Mouse (Mus musculus) intestine, embryonic 16.5 days (tissue): ENCODE measurements at regions not wholly inside any gene's neighbourhood (a gene's known extent, or its start where the extent isn't known, plus 50 kb on each side); places are given as distances from the start of the nearest gene placed in this dataset.

ENCODE experiments used
- ATAC-seq: fragments of 200-750 bp; cut with Nextera tagmentation; 2 replicates; pipeline ENCODE4 v1.8.0; 2017; ENCODE audit warnings: moderate TSS enrichment, moderate library complexity
- H3K27ac ChIP-seq: fragments of 300-500 bp; sonication (generic); 2 replicates; pipeline ENCODE4 v1.5.1; 2014; ENCODE audit warnings: mild to moderate bottlenecking, low read length
- H3K27me3 ChIP-seq: fragments of 300-500 bp; sonication (generic); replicated peaks from 2 replicates; pipeline ENCODE4 v1.6.1; 2014; ENCODE audit warnings: low read length, control low read depth, mixed read lengths; ENCODE audit not compliant: control insufficient read depth, insufficient read depth
- H3K36me3 ChIP-seq: fragments of 300-500 bp; sonication (generic); 2 replicates; pipeline ENCODE4 v1.6.1; 2014; ENCODE audit warnings: low read length, control low read depth; ENCODE audit not compliant: control insufficient read depth, insufficient read depth
- H3K4me1 ChIP-seq: fragments of 300-500 bp; sonication (generic); 2 replicates; pipeline ENCODE4 v1.6.1; 2014; ENCODE audit warnings: low read length, control low read depth, mixed read lengths; ENCODE audit not compliant: control insufficient read depth, insufficient read depth
- H3K4me2 ChIP-seq: fragments of 300-500 bp; sonication (generic); 2 replicates; pipeline ENCODE4 v1.6.1; 2014; ENCODE audit warnings: low read depth, low read length, control low read depth
- H3K4me3 ChIP-seq: fragments of 300-500 bp; sonication (generic); 2 replicates; pipeline ENCODE4 v1.5.1; 2014; ENCODE audit warnings: mild to moderate bottlenecking, low read length
- H3K9ac ChIP-seq: fragments of 300-500 bp; sonication (generic); 2 replicates; pipeline ENCODE4 v1.6.1; 2014; ENCODE audit warnings: low read depth, low read length
- H3K9me3 ChIP-seq: fragments of 300-500 bp; sonication (generic); 2 replicates; pipeline ENCODE4 v1.6.1; 2016; ENCODE audit warnings: low read length, control low read depth; ENCODE audit not compliant: control insufficient read depth
- WGBS: fragments of 180-500 bp; shearing (Covaris S2); extraction: QIAGEN DNeasy Blood & Tissue Kit; methylation state at CpG from one replicate; pipeline ENCODE4 v1.1.7; 2014; 5-methylcytosine and 5-hydroxymethylcytosine counted together

DNA sequence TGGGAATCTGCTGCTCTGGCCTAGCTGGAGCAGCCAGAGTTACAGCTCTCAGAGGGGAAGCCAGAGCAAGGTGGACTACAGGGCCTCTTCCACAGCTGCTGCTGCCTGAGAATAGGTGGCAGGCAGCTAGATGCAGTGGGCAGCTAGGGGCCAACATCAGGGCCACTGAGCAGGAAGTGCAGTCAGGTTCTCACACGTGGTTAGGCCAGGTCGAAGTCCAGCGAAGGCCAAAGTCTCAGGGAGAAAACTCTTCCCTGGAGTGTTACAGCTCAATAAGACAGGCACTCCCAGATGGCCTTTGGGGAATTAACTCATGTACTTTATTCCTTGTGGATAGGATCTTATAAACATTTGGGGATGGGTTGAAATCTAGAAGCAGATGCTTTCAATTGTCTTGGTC, 192.7 kb upstream of the Nlrp1b start:
- 70% methylated on average over 3 of the region's 3 CpGs for whole genome bisulfite sequencing
- H3K9ac ChIP-seq, result no peak overlapping the region
- no peaks in the 10 kb centered on the region for H3K4me1 ChIP-seq
- no peaks in the 10 kb centered on the region for H3K36me3 ChIP-seq
- no peak overlapping the region for H3K27ac ChIP-seq
- ATAC-seq, result peak; percentile 63; the same call in 1 of the 2 replicates
- no peak overlapping the region for H3K4me3 ChIP-seq
- no peaks in the 10 kb centered on the region for H3K27me3 ChIP-seq
- H3K4me2 ChIP-seq, result no peak overlapping the region
- no peaks in the 10 kb centered on the region for H3K9me3 ChIP-seq

DNA sequence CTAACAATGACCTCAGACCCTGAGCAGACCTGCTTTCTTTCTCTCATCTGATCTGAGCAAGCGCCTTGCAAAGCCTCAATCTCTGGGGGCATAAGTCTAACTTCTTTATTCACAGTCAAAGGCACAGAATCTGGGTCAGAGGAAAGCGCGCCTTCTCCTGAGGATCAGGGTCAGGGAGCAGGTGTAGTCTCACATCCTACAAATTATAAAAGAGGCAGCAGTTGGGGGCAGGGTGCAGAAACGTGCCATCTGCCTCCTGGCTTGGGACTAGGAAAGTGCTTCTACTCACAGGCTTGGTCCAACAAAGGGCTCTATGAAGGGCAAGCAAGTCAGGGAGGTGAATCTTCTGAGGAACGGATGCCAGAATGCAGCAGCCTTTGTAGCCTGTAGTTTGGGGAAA, 194.3 kb upstream of the Nlrp1b start:
- ATAC-seq, result no peak
- Histone ChIP-seq H3K4me2 (no peak overlapping the region), H3K9me3 (no peaks in the 10 kb centered on the region), H3K27me3 (no peaks in the 10 kb centered on the region), H3K4me3 (no peak overlapping the region), H3K9ac (no peak overlapping the region), H3K27ac (no peak overlapping the region), H3K4me1 (no peaks in the 10 kb centered on the region), H3K36me3 (no peaks in the 10 kb centered on the region)
- WGBS, result 79% methylated on average over 5 of the region's 5 CpGs

DNA sequence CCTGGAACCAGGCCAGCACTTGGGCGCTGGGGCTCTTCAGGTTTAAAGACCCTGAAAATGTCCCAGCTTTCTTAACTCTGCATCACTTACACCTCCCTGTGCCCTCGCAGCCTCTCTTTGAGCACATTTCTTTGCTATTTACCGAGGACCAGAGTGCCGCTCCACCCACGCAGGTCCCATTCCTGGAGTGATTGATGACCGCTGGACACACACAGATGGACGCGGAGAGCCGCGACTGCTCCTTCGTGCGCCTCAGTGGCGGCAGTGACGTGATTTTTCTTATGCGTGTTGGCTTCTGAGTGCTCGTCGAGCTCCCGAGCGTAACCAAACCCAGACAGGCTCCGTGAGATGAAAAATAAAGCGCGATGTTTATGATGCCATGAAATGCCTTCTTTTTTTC, 199.2 kb upstream of the Nlrp1b start:
- Histone ChIP-seq H3K4me2 (no peak overlapping the region), H3K36me3 (no peaks in the 10 kb centered on the region), H3K4me3 (no peak overlapping the region), H3K27me3 (no peaks in the 10 kb centered on the region), H3K27ac (no peak overlapping the region), H3K4me1 (no peaks in the 10 kb centered on the region), H3K9me3 (no peaks in the 10 kb centered on the region), H3K9ac (no peak overlapping the region)
- no peak for ATAC-seq
- 77% methylated on average over 22 of the region's 22 CpGs for WGBS

DNA sequence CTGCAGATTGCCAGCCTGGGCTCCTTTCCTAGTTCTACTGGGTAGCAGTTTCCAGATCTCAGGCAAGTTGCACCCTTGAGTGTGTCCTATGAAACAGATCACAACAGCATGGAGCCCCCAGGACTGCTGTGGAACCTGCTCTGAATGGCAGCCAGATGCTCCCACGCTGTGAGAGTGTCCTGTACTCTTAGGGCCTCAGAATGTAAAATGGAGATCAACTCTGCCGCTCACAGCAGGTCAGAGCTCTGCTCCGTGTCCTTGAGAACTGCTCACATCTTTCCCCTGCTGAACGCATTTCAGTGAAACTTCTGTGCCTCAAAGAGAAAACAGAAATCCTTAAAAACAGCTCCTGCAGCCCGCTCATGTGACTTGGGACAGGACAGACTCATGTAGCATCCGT, 203.7 kb upstream of the Nlrp1b start:
- ATAC-seq, result no peak
- Histone ChIP-seq H3K27ac (no peak overlapping the region), H3K9ac (no peak overlapping the region), H3K9me3 (no peaks in the 10 kb centered on the region), H3K4me2 (no peak overlapping the region), H3K4me3 (no peak overlapping the region), H3K4me1 (no peaks in the 10 kb centered on the region), H3K27me3 (no peaks in the 10 kb centered on the region), H3K36me3 (no peaks in the 10 kb centered on the region)
- 68% methylated on average over 6 of the region's 6 CpGs for WGBS

DNA sequence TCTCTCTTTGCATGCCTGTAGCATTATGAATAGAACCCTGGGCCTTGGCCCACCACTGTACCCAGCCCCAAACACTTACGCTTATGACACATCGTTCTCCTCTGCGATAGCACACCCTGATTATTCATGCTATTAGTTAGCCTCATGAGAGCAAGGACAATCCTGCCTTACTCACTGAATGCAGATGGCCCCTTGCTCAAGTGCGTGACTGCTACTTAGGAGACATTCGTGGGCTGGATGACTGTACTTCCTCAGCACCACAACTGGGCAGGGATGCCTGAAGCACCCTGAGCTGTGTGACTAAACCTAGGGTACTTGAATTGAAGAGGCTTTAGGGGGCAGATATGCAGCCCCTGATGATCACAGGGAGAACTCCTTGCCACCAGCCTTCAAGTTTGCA, 204.4 kb upstream of the Nlrp1b start:
- no peaks in the 10 kb centered on the region; the same call in 1 of the 2 replicates for H3K27me3 ChIP-seq
- no peak overlapping the region for H3K9ac ChIP-seq
- no peak overlapping the region for H3K27ac ChIP-seq
- H3K9me3 ChIP-seq, result no peaks in the 10 kb centered on the region
- no peak for ATAC-seq
- no peak overlapping the region for H3K4me3 ChIP-seq
- H3K4me2 ChIP-seq, result no peak overlapping the region
- 82% methylated on average over 5 of the region's 5 CpGs for WGBS
- H3K4me1 ChIP-seq, result no peaks in the 10 kb centered on the region
- no peaks in the 10 kb centered on the region for H3K36me3 ChIP-seq

DNA sequence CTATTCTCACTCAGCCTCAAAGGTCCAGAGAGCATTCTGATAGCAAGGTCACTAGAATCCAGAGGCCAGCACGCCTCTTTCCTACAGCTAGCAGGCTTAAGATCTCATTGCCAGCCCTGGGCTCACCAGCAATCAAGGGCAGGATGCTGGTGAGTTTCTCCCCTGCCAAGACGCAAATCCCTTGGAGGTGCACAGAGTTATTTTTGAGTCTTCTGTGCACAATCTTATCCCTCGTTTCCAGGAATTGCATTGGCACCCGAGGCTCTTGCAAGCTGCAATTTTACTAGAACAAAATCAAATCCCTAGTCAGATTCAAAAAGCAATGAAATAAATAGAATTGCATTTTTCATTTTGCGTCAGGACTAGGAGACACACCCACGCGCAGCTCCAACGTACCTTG, 205.2 kb upstream of the Nlrp1b start:
- ATAC-seq, result no peak
- H3K27me3 ChIP-seq, result peaks cover 6% of the 10 kb centered on the region; the same call in 1 of the 2 replicates
- H3K9me3 ChIP-seq, result no peaks in the 10 kb centered on the region
- no peaks in the 10 kb centered on the region for H3K4me1 ChIP-seq
- H3K9ac ChIP-seq, result no peak overlapping the region
- no peaks in the 10 kb centered on the region for H3K36me3 ChIP-seq
- H3K27ac ChIP-seq, result no peak overlapping the region
- H3K4me3 ChIP-seq, result no peak overlapping the region
- 52% methylated on average over 8 of the region's 8 CpGs for WGBS
- no peak overlapping the region for H3K4me2 ChIP-seq

DNA sequence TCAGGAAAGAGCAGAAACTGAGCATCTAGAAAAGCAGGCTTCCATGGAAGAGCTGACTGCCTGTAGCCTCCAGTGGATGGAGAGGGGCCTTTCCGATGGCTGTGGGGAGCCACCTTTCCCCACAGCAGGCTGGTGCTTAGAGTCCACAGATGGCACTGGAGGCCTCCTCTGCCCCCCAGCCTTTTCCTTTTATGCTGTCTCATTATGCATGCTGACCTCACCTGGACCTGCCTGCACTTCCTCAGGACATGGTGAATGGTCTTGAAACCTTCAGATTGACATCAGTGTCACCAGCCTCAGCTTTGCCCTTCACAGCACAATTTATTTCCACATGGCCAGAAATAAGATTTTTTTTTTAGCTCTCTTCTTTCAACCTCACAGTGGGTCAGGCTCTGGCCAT, 205.8 kb upstream of the Nlrp1b start:
- H3K27ac ChIP-seq, result no peak overlapping the region
- H3K4me3 ChIP-seq, result no peak overlapping the region
- H3K9me3 ChIP-seq, result no peaks in the 10 kb centered on the region
- H3K36me3 ChIP-seq, result no peaks in the 10 kb centered on the region
- no peaks in the 10 kb centered on the region for H3K4me1 ChIP-seq
- WGBS, result 56% methylated on average over 1 of the region's 1 CpGs
- ATAC-seq, result no peak
- no peak overlapping the region for H3K9ac ChIP-seq
- H3K4me2 ChIP-seq, result no peak overlapping the region
- peaks cover 6% of the 10 kb centered on the region; the same call in 1 of the 2 replicates for H3K27me3 ChIP-seq

DNA sequence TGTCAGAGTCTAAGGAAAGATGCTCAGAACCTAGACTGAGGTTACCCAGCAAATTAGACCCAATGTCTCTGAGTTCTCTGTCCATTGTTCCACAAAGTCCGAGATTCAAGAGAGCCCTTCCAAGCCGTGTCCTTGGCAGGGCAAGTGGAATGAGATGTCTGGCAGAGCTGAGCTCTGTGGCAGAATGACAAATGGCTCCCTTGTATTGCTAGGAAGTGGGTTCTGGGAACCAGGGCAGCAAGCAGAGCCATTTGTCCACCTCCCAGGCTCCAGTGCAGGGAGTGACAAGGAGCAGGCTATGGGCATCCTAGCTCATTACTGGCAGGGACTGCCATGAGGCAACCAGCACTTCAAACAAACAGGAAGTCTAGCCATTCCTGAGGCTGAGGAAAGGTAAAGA, 206.3 kb upstream of the Nlrp1b start:
- H3K27ac ChIP-seq, result no peak overlapping the region
- no peak overlapping the region for H3K9ac ChIP-seq
- no peaks in the 10 kb centered on the region for H3K4me1 ChIP-seq
- no peak for ATAC-seq
- H3K4me2 ChIP-seq, result no peak overlapping the region
- H3K27me3 ChIP-seq, result peaks cover 6% of the 10 kb centered on the region; the same call in 1 of the 2 replicates
- H3K4me3 ChIP-seq, result no peak overlapping the region
- H3K9me3 ChIP-seq, result no peaks in the 10 kb centered on the region
- WGBS, result 55% methylated on average over 2 of the region's 2 CpGs
- no peaks in the 10 kb centered on the region for H3K36me3 ChIP-seq

DNA sequence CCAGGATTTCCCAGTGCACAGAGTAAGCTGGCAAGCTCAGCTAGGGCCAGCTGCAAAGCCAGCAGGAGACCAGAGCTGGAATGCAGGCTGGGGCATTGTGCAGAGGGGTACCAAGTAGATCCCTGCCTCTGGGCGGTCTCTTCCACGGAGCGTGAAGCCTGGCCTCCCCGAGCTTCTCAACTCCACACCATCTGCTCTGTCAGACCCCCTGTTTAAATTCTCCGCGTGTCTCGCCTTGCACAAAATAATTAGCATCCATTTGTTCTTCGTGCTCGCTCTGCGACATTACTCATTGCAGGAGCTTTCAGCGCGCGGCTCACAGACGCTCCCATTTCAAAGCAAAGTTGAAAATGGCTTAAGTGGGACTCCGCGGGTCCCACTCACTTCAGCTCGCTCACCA, 209.3 kb upstream of the Nlrp1b start:
- Histone ChIP-seq H3K4me2 (no peak overlapping the region), H3K36me3 (no peaks in the 10 kb centered on the region), H3K9me3 (no peaks in the 10 kb centered on the region), H3K27ac (no peak overlapping the region), H3K9ac (no peak overlapping the region), H3K4me1 (no peaks in the 10 kb centered on the region), H3K4me3 (no peak overlapping the region), H3K27me3 (peaks cover 6% of the 10 kb centered on the region; the same call in 1 of the 2 replicates)
- no peak for ATAC-seq
- WGBS, result 9% methylated on average over 17 of the region's 17 CpGs

DNA sequence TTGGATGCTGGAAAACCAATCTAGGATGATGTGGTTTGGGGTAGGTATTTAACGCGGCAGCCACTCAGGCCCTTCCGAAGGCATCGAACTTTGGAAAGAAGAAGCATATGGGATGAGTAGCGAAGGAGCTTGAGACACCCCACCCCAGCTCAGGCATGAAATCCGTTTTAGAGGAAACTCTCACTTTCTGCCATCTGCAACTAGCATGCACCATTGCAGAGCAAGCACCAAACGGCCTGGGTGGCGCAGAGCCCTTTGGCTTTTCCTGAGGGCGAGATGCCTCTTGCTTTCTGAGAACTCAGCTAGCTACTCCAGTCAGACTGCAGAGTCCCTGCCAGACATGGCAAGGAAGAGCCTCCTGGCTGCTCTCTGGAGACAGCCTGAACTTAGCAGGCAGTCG, 209.9 kb upstream of the Nlrp1b start:
- no peak overlapping the region for H3K4me3 ChIP-seq
- no peak overlapping the region for H3K27ac ChIP-seq
- no peak overlapping the region for H3K9ac ChIP-seq
- 52% methylated on average over 10 of the region's 10 CpGs for WGBS
- no peaks in the 10 kb centered on the region for H3K36me3 ChIP-seq
- no peaks in the 10 kb centered on the region for H3K9me3 ChIP-seq
- no peak for ATAC-seq
- no peak overlapping the region for H3K4me2 ChIP-seq
- H3K27me3 ChIP-seq, result peaks cover 6% of the 10 kb centered on the region; the same call in 1 of the 2 replicates
- H3K4me1 ChIP-seq, result no peaks in the 10 kb centered on the region
